Mouse (Mus musculus) adrenal gland, adult 2 months (tissue): ENCODE results near the gene Fcho2. TPM values are rescaled to one million over a fixed set of nuclear protein-coding genes. Genes with fewer than 3 reads are reported as not detected.
"Not testable (repeated sequence)": the region's sequence is repeated elsewhere in the genome, so short reads cannot be mapped to it uniquely, and the experiment has no call there.

ENCODE experiments used
- DNase-seq: peaks from one replicate; pipeline ENCODE4 v3.0.0; 2021
- long read RNA-seq: library from polyadenylated mRNA; stranded (forward); transcript quantifications from one replicate; pipeline ENCODE4 v2.0.0, GENCODE M21; 2021
- polyA plus RNA-seq: library from polyadenylated mRNA; depleted of rRNA; stranded (reverse); fragments of >200 nt; gene quantifications from 2 replicates; pipeline ENCODE4 v1.2.3, GENCODE M21; 2012; rRNA removed
- total RNA-seq, 2 experiments: library from RNA; stranded (reverse); gene quantifications; 2 replicates each; pipeline ENCODE4 v1.2.3; 2021

Gene Fcho2
- 10 to 100 TPM; 45.9 to 49.9 TPM for total RNA-seq
- polyA plus RNA-seq, result 5.8 and 6.6 TPM in 2 replicates
- long read RNA-seq, partial matches to known transcripts, result 1 of 2 reads
- long read RNA-seq, other reads (novel, unspliced or antisense), result 0 of 2 reads

DNA sequence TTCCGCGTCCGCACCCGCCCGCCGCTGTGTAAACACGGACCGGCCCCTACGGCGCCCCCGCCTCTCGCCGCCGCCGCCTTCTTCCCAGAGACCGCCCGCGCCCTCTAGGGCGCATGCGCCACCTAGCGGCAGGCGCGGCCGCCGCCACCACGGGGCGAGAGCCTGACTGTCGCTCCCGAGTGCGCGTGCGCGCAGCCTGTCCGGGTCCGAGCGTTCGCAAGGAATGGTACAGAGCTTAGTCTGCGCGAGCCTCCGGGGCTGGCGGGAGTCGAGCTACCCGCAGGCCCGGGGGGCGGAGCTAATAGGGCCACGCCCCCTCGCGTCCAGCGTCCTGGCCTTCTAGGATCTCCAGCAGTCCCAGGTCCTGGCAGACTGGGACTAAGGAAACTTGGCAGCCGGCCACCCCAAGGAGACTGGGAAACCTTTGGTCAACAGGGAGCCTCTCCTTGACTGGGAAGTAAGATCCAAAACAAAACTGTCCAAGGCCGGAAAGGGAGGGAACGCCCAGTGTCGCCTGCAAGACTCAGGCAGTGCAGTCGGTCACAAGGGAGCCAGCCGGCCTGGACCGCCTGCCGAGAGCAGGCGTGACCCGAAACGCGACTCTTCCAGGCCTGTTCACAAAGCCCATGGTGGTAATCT is at the start of gene Fcho2:
Gene Fcho2, minus strand, starts transcription at position 303 of the 639 bp plus-strand sequence.
- DNase-seq, result peak; percentile 100

GRCm38 (mm10) chr13:98855291-98855690 is 40.0 kb upstream of the Fcho2 start:
- no peak for DNase-seq

- DNase-seq, result no peak
Observed at GRCm38 (mm10) chr13:98845794-98846193, 30.5 kb upstream of the Fcho2 start.

GRCm38 (mm10) chr13:98836423-98837088 is 21.3 kb upstream of the Fcho2 start:
- DNase-seq, result no peak

DNA sequence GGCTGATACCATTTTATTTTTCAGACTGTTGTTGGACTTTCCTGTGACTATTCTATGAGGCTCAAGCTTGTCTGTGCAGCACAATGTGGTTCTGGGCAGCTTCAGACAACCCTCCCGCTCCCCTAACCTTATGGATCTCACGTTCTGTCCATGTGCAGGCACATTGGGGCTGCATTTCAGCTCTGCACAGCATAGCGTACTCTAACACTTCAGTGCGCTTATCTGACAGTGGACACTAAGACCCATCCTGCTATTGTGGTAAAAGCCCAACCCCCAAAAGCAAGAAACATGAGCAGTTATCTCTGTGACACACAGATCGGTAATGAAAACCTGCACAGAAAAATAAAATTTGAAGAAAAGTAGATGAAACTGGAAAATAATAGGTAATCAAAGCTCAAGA is 20.5 kb upstream of the Fcho2 start:
- DNase-seq, result no peak

DNA sequence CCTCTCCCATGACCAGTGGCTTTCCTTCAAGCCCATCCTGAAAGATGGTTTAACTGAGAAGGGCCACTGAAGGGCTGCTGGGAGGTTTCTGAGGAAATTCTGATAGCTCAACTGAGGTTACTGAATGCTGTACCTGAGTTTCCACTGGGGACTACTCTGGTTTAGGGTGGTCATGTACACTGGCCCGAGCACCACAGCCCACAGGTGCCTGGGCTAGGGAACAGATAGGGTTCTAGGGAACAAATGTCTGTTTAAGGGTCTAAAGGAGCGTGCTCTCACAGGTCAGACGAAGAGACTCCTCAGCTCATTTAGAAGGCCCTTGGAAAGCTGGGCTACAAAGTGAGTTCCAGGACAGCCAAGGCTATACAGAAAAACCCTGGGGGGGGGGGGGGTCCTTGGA is 19.5 kb upstream of the Fcho2 start:
- DNase-seq, result no peak

- no peak for DNase-seq
Observed at GRCm38 (mm10) chr13:98834199-98834598, 18.9 kb upstream of the Fcho2 start.

GRCm38 (mm10) chr13:98832451-98833450 is 17.5 kb upstream of the Fcho2 start:
- no peak for DNase-seq

GRCm38 (mm10) chr13:98829026-98829425 is 13.8 kb upstream of the Fcho2 start:
- DNase-seq, result not testable (repeated sequence)

DNA sequence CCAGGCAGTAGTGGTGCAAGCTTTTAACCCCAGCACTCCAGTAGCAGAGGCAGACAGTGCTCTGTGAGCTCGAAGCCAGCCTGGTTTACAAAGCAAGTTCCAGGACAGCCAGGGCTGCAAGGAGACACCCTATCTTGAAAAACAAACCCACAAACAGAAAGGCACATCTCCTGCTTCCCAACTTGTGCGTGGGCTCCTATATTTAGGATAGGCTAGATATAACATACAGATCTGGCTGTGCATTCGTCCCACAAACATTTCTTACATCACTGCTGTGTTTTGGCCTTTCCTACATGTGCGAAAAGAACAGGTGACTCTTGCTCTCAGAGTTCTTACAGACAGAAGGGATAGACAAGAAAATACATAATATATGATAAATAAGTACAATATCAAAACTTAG is 10.3 kb upstream of the Fcho2 start:
- DNase-seq, result no peak

DNA sequence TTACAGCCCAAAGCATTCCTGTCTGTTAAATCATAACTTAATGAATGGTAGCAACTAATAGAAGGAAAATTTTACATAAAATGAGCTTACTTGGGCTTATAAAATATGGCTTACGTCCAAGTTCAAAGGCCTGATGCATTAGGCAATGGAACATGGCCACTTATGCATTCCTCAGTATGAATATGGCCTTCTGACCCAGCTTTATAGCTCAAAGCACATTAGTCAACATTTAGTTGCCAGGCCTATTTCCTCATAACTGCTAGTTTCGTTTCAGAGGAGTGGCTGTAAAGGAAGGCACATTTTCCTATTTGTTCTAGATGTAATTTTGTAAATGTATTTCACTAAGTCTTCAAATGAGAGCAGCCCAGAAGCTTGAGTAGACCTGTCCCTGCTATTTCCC is 3.8 kb upstream of the Fcho2 start:
- DNase-seq, result no peak

DNA sequence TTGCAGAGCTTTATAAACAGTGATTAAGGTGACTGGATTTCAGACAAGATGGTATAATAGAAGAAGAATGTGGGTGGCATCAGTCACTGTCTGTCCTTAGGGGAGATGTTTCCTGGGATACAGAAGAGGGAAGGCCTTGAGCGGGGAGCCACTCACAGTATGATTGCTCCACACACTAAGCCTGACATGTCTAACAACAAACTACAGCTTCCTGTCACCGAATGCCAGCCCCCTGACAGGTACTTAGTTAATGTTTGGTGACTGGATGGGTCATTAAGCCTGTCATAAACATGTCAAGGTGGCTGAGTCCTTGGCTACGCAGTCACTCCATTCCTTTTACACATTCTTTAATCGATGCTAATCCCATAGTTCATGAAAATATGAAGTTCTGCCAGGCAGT is 3.0 kb upstream of the Fcho2 start:
- peak; percentile 57 for DNase-seq

DNA sequence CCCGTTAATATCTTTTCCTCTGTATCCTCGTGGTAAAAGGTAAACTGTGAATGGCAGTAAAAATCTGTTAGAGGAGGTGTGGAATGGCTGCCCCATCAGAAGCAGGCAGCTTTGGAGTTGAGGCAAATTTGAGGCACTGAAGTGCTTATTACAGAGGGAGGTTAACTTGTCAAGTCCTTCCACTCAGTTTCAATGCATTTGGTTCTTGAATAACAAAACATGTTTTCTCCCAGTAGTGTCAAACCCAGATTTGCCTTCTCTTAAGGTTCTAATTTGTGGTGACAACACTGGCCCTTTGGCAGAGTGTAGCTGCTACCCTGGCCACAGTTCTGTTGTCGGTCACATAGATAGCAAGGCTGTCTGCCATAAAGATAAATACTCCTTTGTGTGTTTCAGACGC is 2.5 kb upstream of the Fcho2 start:
- no peak for DNase-seq

DNA sequence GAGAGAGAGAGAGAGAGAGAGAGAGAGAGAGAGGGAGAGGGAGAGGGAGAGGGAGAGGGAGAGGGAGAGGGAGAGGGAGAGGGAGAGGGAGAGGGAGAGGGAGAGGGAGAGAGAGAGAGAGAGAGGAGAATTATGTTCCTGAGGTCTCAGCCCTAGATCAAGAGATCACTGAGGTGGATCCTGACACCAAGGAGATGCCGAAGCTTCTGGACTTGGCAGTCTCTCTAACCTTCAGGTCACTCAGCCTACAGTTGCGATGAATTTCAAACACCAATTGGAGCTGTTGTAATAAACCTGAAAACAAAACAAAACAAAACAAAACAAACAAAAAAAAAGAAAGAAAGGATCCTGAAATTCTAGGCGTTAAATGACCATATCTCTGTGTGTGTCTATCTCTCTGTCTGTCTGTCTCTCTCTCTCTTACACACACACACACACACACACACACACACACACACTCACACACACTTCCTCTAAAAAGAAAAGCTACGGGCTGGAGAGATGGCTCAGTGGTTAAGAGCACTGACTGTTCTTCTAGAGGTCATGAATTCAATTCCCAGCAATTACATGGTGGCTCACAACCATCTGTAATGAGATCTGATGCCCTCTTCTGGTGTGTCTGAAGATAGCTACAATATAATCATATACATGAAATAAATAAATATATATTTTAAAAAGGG is 1.9 kb upstream of the Fcho2 start:
- DNase-seq, result not testable (repeated sequence)

DNA sequence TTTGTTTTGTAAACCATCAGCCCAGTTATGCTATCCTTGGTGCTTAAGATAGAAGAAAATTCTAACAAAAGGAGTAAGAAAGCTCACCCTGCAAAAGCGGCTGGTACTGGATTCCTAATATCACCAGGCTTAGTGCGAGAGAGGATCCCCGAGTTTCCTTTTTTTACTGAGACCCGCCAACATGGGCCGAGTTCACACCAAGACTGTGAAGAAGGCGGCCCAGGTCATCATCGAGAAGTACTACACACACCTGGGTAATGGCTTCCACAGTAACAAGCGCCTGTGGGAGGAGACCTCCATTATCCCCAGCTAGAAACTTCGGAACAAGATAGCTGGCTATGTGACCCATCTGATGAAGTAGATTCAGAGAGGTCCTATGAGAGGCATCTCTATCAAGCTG is 1.3 kb upstream of the Fcho2 start:
- no peak for DNase-seq

DNA sequence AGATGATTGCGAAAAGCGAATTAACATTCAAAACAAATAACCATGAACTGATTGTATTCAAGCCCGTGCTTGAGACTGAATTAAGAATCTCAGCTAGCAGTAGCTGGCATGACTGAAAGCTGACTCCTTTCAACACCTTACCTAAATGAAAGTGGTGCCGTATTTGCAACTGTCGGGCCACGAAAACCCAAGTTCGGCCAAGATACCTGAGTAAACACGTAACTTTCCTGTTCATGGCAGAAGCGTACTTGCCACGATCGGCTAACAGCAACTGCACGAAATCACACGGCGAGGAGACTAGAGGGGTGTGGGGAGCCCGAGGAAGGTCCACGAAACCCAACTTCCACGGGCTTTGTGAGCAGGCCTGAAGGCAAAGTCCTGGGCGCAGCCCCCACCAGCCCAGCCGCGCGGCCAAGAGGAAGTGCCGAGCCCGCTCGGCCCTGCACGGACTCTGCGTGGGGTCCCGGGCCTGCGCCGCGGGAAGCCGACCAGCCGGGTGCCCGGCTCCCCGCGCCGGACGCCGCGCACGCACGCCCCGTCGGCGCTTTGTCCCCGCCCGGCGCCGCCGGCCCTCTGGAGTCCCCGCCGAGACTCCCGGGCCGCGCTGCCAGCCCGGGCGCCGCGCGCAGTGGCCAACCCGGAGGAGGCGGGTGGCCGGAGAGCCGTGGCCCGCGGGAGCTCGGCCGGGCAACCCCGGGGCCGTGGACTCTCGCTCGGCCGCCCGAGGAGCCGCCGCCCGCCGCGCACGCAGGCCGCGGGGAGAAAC is 791 bp downstream of the Fcho2 start:
- peak; percentile 79 for DNase-seq

GRCm38 (mm10) chr13:98813596-98814274 is 1.5 kb downstream of the Fcho2 start:
- no peak for DNase-seq

GRCm38 (mm10) chr13:98813167-98813566 is 2.1 kb downstream of the Fcho2 start:
- no peak for DNase-seq

DNA sequence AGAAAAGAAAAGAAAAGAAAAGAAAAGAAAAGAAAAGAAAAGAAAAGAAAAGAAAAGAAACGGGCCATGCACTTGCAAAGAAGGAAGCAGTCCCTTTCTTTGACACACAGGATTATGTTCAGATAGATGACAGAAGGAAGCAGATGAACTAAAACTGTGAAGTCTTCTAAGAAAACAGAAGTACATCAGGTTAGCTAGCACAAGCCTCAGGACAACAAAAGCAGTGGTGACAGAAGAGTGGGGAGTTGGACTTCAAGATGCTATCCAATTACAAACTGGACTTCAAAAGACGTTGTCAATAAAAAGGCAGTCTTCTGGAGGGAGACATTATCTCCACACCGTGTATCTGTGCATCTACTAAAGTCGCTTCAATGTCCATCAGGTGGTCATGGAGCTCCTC is 3.0 kb downstream of the Fcho2 start:
- no peak for DNase-seq

DNA sequence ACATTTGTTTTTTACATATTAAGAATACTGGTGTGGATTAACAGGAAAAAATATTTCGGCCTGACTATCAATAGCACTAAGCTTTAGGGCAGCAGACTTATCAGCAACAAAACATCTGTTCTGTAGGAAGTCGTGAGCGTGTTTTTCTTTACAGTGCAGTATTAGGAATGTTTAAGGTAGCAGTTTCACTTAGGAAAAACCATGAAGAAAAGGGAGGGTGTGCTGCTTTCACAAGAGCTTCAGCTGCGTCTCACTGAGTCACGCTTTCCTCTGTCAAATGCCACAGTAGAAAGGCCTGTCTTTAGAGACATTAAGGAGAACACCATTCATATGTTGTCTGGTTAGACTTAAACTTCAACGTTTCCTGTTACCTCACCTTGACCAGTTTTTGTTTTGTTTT is 5.1 kb downstream of the Fcho2 start:
- peak; percentile 36 for DNase-seq

- DNase-seq, result no peak
Observed at GRCm38 (mm10) chr13:98809087-98809486, 6.2 kb downstream of the Fcho2 start.
